Mouse (Mus musculus): ENCODE measurements around the gene AI854703. TPM values are rescaled to one million over a fixed set of nuclear protein-coding genes. Genes with fewer than 3 reads are reported as not detected.

Gene AI854703
- polyA plus RNA-seq, 1 experiment from 2014 or later, result 7.1 TPM

DNA sequence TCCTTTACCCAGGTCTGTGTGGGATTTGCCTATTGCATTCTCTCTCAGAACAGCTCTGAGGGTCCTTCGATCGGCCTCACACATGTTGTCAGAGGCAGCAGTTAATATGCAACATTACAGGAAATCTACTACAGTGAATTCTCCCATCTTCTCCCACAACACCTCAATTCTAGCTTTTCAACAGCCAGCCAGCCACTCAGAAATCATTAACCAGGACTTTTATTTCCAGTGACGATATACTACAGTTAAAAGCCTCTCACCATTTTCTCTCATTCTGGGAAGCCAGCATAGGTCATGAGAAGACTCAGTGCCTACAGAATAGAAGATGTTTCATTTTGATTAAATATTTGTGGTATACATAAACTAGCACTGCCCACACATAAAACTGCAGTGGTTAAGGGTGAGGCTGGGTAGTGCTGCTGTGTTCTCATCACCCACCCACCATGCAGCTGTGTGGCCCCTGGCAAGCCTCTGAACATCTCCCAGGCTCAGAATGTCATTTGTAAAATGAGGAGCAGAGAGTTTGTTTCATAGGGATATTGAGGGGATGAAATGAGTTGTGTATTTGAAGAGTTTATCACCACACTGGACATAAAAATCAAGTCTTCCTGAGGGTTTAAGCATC is 35.2 kb upstream of the AI854703 start:
- 62% methylated on average over 3 of the region's 3 CpGs for WGBS
- no peak for TF ChIP-seq CTCF (IDR thresholded peaks at IDR 0.05; ENCODE audit: low read depth)
- H3K9ac ChIP-seq (ENCODE audit: low read depth, low read length), result no peak overlapping the region
- H3K36me3 ChIP-seq (ENCODE audit: insufficient read depth, low read length), result peaks cover 7% of the 10 kb centered on the region
- DNase-seq (ENCODE audit: low spot score) (no peak), ATAC-seq (replicated peaks; ENCODE audit: low FRiP score, low read depth) (no peak)
- H3K27ac ChIP-seq, result peak overlapping the region; percentile 36; the same call in 1 of the 2 replicates
- H3K4me2 ChIP-seq (ENCODE audit: low read length), result no peak overlapping the region
- H3K4me1 ChIP-seq (replicated peaks; ENCODE audit: insufficient read depth, low read length), result peaks cover 14% of the 10 kb centered on the region
- H3K4me3 ChIP-seq (replicated peaks; ENCODE audit: low read depth, low read length), result no peak overlapping the region
- H3K9me3 ChIP-seq (replicated peaks; ENCODE audit: low read length), result no peaks in the 10 kb centered on the region; the same call in 1 of the 2 replicates
- no peaks in the 10 kb centered on the region for H3K27me3 ChIP-seq (ENCODE audit: insufficient read depth, low read length)

- no peak for TF ChIP-seq CTCF (IDR thresholded peaks at IDR 0.05; ENCODE audit: low read depth)
- H3K9me3 ChIP-seq (replicated peaks; ENCODE audit: low read length), result peaks cover under 1% of the 10 kb centered on the region
- no peak for ATAC-seq (replicated peaks; ENCODE audit: low FRiP score, low read depth)
- no peak overlapping the region for H3K27ac ChIP-seq
- peaks cover 13% of the 10 kb centered on the region for H3K36me3 ChIP-seq (ENCODE audit: insufficient read depth, low read length)
- DNase-seq (ENCODE audit: low spot score), result no peak
- H3K9ac ChIP-seq (ENCODE audit: low read depth, low read length), result no peak overlapping the region
- 88% methylated on average over 6 of the region's 6 CpGs for whole genome bisulfite sequencing
- H3K4me2 ChIP-seq (ENCODE audit: low read length), result no peak overlapping the region
- no peak overlapping the region for H3K4me3 ChIP-seq (replicated peaks; ENCODE audit: low read depth, low read length)
- peaks cover 14% of the 10 kb centered on the region for H3K4me1 ChIP-seq (replicated peaks; ENCODE audit: insufficient read depth, low read length)
- H3K27me3 ChIP-seq (ENCODE audit: insufficient read depth, low read length), result no peaks in the 10 kb centered on the region
These were observed 34.7 kb upstream of the AI854703 start for GRCm38 (mm10) chr6:48591871-48592270.

- Histone ChIP-seq H3K9me3 (replicated peaks; ENCODE audit: low read length) (peaks cover 4% of the 10 kb centered on the region), H3K4me3 (replicated peaks; ENCODE audit: low read depth, low read length) (peak within 1 kb of the TSS; percentile 69), H3K4me2 (ENCODE audit: low read length) (peak within 1 kb of the TSS; percentile 79), H3K36me3 (ENCODE audit: insufficient read depth, low read length) (peaks cover 26% of the 10 kb centered on the region), H3K9ac (ENCODE audit: low read depth, low read length) (peak within 1 kb of the TSS; percentile 84), H3K27me3 (ENCODE audit: insufficient read depth, low read length) (no peaks in the 10 kb centered on the region), H3K4me1 (replicated peaks; ENCODE audit: insufficient read depth, low read length) (peaks cover 14% of the 10 kb centered on the region), H3K27ac (peak within 1 kb of the TSS; percentile 97)
- WGBS, result 7% methylated on average over 41 of the region's 45 CpGs
- peak; percentile 93 for ATAC-seq (replicated peaks; ENCODE audit: low FRiP score, low read depth)
- DNase-seq (ENCODE audit: low spot score), result peak; percentile 90
- TF ChIP-seq CTCF (IDR thresholded peaks at IDR 0.05; ENCODE audit: low read depth), result peak; percentile 57
These were observed 33.2 kb upstream of the AI854703 start, which contains the start of the genes Repin1 and Gm44965 for GRCm38 (mm10) chr6:48593158-48594042. Repin1 (plus strand) TSS chr6:48593883. Gm44965 (plus strand) TSS chr6:48593941.

- H3K9me3 ChIP-seq (replicated peaks; ENCODE audit: low read length), result peaks cover 4% of the 10 kb centered on the region
- peak overlapping the region; percentile 97 for H3K27ac ChIP-seq
- DNase-seq (ENCODE audit: low spot score) (peak; percentile 77), ATAC-seq (replicated peaks; ENCODE audit: low FRiP score, low read depth) (peak; percentile 62)
- H3K36me3 ChIP-seq (ENCODE audit: insufficient read depth, low read length), result peaks cover 34% of the 10 kb centered on the region
- peak overlapping the region; percentile 84 for H3K9ac ChIP-seq (ENCODE audit: low read depth, low read length)
- peak overlapping the region; percentile 79 for H3K4me2 ChIP-seq (ENCODE audit: low read length)
- H3K4me1 ChIP-seq (replicated peaks; ENCODE audit: insufficient read depth, low read length), result peaks cover 14% of the 10 kb centered on the region
- no peaks in the 10 kb centered on the region for H3K27me3 ChIP-seq (ENCODE audit: insufficient read depth, low read length)
- 1% methylated on average over 37 of the region's 41 CpGs for WGBS
- peak overlapping the region; percentile 69 for H3K4me3 ChIP-seq (replicated peaks; ENCODE audit: low read depth, low read length)
- TF ChIP-seq CTCF (IDR thresholded peaks at IDR 0.05; ENCODE audit: low read depth), result no peak
These were observed 32.4 kb upstream of the AI854703 start for GRCm38 (mm10) chr6:48594043-48594738.

DNA sequence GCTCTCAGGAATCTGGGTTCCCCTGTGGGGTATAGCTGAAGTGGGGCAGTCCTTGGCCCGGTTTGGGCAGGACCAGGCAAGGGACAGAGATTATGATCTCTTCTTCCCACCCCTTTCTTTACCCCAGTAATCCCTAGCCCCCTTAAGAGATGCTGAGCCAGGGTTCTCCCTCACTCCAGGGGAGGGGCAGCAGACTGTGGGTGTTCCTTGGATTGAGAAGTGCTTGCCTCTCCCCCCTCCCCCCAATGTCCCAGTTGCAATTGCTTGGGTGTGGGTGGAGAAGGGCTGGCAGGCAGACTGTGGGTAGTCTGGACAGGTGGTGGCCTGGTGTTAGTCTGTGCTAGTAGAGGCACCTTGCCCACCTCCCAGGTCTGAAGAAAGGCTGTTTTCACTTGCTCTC is 31.3 kb upstream of the AI854703 start:
- no peak for TF ChIP-seq CTCF (IDR thresholded peaks at IDR 0.05; ENCODE audit: low read depth)
- no peaks in the 10 kb centered on the region for H3K27me3 ChIP-seq (ENCODE audit: insufficient read depth, low read length)
- H3K4me2 ChIP-seq (ENCODE audit: low read length), result peak overlapping the region; percentile 79
- H3K36me3 ChIP-seq (ENCODE audit: insufficient read depth, low read length), result peaks cover 36% of the 10 kb centered on the region
- 70% methylated on average over 1 of the region's 1 CpGs for WGBS
- H3K27ac ChIP-seq, result peak overlapping the region; percentile 97; the same call in 1 of the 2 replicates
- ATAC-seq (replicated peaks; ENCODE audit: low FRiP score, low read depth) (no peak), DNase-seq (ENCODE audit: low spot score) (no peak)
- peaks cover 4% of the 10 kb centered on the region for H3K9me3 ChIP-seq (replicated peaks; ENCODE audit: low read length)
- H3K9ac ChIP-seq (ENCODE audit: low read depth, low read length), result peak overlapping the region; percentile 84; the same call in 1 of the 2 replicates
- H3K4me3 ChIP-seq (replicated peaks; ENCODE audit: low read depth, low read length), result peak overlapping the region; percentile 69; the same call in 1 of the 2 replicates
- peaks cover 14% of the 10 kb centered on the region for H3K4me1 ChIP-seq (replicated peaks; ENCODE audit: insufficient read depth, low read length)
